In genomic region chr4:64046831-64047493, GRCm38 (mm10) we compare ENCODE assay signal across 9 mouse cellular contexts. TPM values are rescaled to one million over a fixed set of nuclear protein-coding genes. Genes with fewer than 3 reads are reported as not detected.
DNase-seq lines count a peak whose midpoint lies in the region; ATAC-seq and TF ChIP-seq lines count a peak whose summit lies in the region.
"Had no signal": no experiment of that assay in that cellular context is flagged by ENCODE, and none has a peak within 500 bp of the region (broad histone marks: within the 10 kb centered on the region; RNA-seq: fewer than 3 reads in every experiment).

TSS of gene Tnc (minus strand) at chr4:64047015.

- no peaks in the 10 kb centered on the region for H3K4me1 ChIP-seq in forebrain, embryonic 11.5 days (replicated peaks; ENCODE audit: control insufficient read depth, insufficient read depth, low read length)
- peaks cover 11% of the 10 kb centered on the region for H3K4me1 ChIP-seq in heart, embryonic 13.5 days
- no peaks in the 10 kb centered on the region for H3K4me1 ChIP-seq in kidney, postnatal 0 days (replicated peaks; ENCODE audit: insufficient read depth, low read length)
- peaks cover 61% of the 10 kb centered on the region for H3K4me1 ChIP-seq in limb, embryonic 13.5 days

- WGBS in forebrain, embryonic 11.5 days, result under 1% methylated on average over 26 of the region's 26 CpGs
- WGBS in heart, embryonic 13.5 days, result under 1% methylated on average over 26 of the region's 26 CpGs
- WGBS in kidney, postnatal 0 days, result 1% methylated on average over 26 of the region's 26 CpGs
- under 1% methylated on average over 26 of the region's 26 CpGs for WGBS in limb, embryonic 13.5 days

- no peak within 1 kb of the TSS; the same call in 1 of the 2 replicates for H3K9ac ChIP-seq in forebrain, embryonic 11.5 days (ENCODE audit: low read length)
- H3K9ac ChIP-seq in heart, embryonic 13.5 days, result peak within 1 kb of the TSS; percentile 76
- H3K9ac ChIP-seq in kidney, postnatal 0 days (ENCODE audit: low read depth, low read length), result peak within 1 kb of the TSS; percentile 42; the same call in 1 of the 2 replicates
- H3K9ac ChIP-seq in limb, embryonic 13.5 days, result peak within 1 kb of the TSS; percentile 69

- H3K9me3 ChIP-seq in forebrain, embryonic 11.5 days (ENCODE audit: control insufficient read depth, low read length), result no peaks in the 10 kb centered on the region
- no peaks in the 10 kb centered on the region for H3K9me3 ChIP-seq in heart, embryonic 13.5 days
- H3K9me3 ChIP-seq in kidney, postnatal 0 days (replicated peaks; ENCODE audit: low read length), result no peaks in the 10 kb centered on the region
- no peaks in the 10 kb centered on the region for H3K9me3 ChIP-seq in limb, embryonic 13.5 days

- DNase-seq in cerebellum, adult 9-10 months, result peak; percentile 4
- no peak for DNase-seq in cerebellum, adult 11-12 months
- peak; percentile 62 for DNase-seq in forebrain, embryonic 11.5 days (ENCODE audit: low spot score)
- DNase-seq in kidney, postnatal 0 days (ENCODE audit: low spot score), result peak; percentile 94
- peak; percentile 43 for DNase-seq in neural tube, embryonic 10.5 days (ENCODE audit: extremely low spot score, low spot score)
- peak; percentile 37 for DNase-seq in yolk sac, embryonic 10.5 days (ENCODE audit: low spot score)

- no peak within 1 kb of the TSS for H3K27ac ChIP-seq in forebrain, embryonic 11.5 days (ENCODE audit: low read depth, low read length)
- no peak within 1 kb of the TSS for H3K27ac ChIP-seq in heart, embryonic 13.5 days (replicated peaks)
- no peak within 1 kb of the TSS; the same call in 1 of the 2 replicates for H3K27ac ChIP-seq in kidney, postnatal 0 days
- H3K27ac ChIP-seq in limb, embryonic 13.5 days, result peak within 1 kb of the TSS; percentile 79
- H3K27ac ChIP-seq: macrophage had no signal

- H3K4me2 ChIP-seq in forebrain, embryonic 11.5 days (ENCODE audit: low read depth, low read length, severe bottlenecking), result peak within 1 kb of the TSS; percentile 43
- H3K4me2 ChIP-seq in heart, embryonic 13.5 days, result peak within 1 kb of the TSS; percentile 73
- H3K4me2 ChIP-seq in kidney, postnatal 0 days (ENCODE audit: low read length), result peak within 1 kb of the TSS; percentile 64
- peak within 1 kb of the TSS; percentile 75 for H3K4me2 ChIP-seq in limb, embryonic 13.5 days (replicated peaks)

- peak; percentile 82 for ATAC-seq in forebrain, embryonic 11.5 days (replicated peaks; ENCODE audit: low FRiP score)
- peak; percentile 19; the same call in 1 of the 2 replicates for ATAC-seq in heart, embryonic 13.5 days (ENCODE audit: extremely low read depth, insufficient number of reproducible peaks, low FRiP score, low TSS enrichment)
- ATAC-seq in kidney, postnatal 0 days (replicated peaks; ENCODE audit: low FRiP score, low read depth), result peak; percentile 54
- ATAC-seq in limb, embryonic 13.5 days (ENCODE audit: low FRiP score, low read depth), result peak; percentile 82

- H3K4me3 ChIP-seq in forebrain, embryonic 11.5 days (ENCODE audit: low read depth, low read length), result peak within 1 kb of the TSS; percentile 21
- H3K4me3 ChIP-seq in heart, embryonic 13.5 days, result peak within 1 kb of the TSS; percentile 53
- peak within 1 kb of the TSS; percentile 44 for H3K4me3 ChIP-seq in kidney, postnatal 0 days (replicated peaks; ENCODE audit: low read depth, low read length)
- peak within 1 kb of the TSS; percentile 50 for H3K4me3 ChIP-seq in limb, embryonic 13.5 days

- no peaks in the 10 kb centered on the region for H3K36me3 ChIP-seq in forebrain, embryonic 11.5 days (ENCODE audit: control insufficient read depth, insufficient read depth, low read length)
- H3K36me3 ChIP-seq in heart, embryonic 13.5 days, result no peaks in the 10 kb centered on the region
- no peaks in the 10 kb centered on the region for H3K36me3 ChIP-seq in kidney, postnatal 0 days (ENCODE audit: insufficient read depth, low read length)
- H3K36me3 ChIP-seq in limb, embryonic 13.5 days, result no peaks in the 10 kb centered on the region

- no peak for TF ChIP-seq CTCF in kidney, postnatal 0 days (IDR thresholded peaks at IDR 0.05; ENCODE audit: low read depth)

- H3K27me3 ChIP-seq in forebrain, embryonic 11.5 days (ENCODE audit: control insufficient read depth, insufficient read depth, low read length), result peaks cover 8% of the 10 kb centered on the region; the same call in 1 of the 2 replicates
- H3K27me3 ChIP-seq in heart, embryonic 13.5 days (replicated peaks), result peaks cover 93% of the 10 kb centered on the region
- H3K27me3 ChIP-seq in kidney, postnatal 0 days (ENCODE audit: insufficient read depth, low read length), result no peaks in the 10 kb centered on the region
- H3K27me3 ChIP-seq in limb, embryonic 13.5 days, result peaks cover 9% of the 10 kb centered on the region

RNA-seq across cellular contexts. Expression of gene Tnc, which starts in this region (rescaled TPM):
- polyA plus RNA-seq in forebrain, embryonic 11.5 days (2014; fragmentation: Nextera tagmentation; extraction: Ambion mirVana), result 5.3 and 5.4 TPM in 2 replicates
- 12.7 and 14.5 TPM in 2 replicates for polyA plus RNA-seq in heart, embryonic 13.5 days (2015; fragmentation: Nextera tagmentation; extraction: Ambion mirVana)
- 17.2 and 19.2 TPM in 2 replicates for polyA plus RNA-seq in kidney, postnatal 0 days (2015; fragmentation: Nextera tagmentation; extraction: Ambion mirVana)
- 51.8 and 65.4 TPM in 2 replicates for polyA plus RNA-seq in limb, embryonic 13.5 days (2015; fragmentation: Nextera tagmentation; extraction: Ambion mirVana)

Comparison
In these comparisons a context has a peak if more than half of its experiments do, and no peak if none do; other contexts are left out.
1. ATAC-seq: peak in every context shown above with its lines; median percentile 82 in forebrain, embryonic 11.5 days; 82 in limb, embryonic 13.5 days; 54 in kidney, postnatal 0 days; 19 in heart, embryonic 13.5 days.